Mouse (Mus musculus) C2C12 (cell line): ENCODE measurements around the gene Cntn4. TPM values are rescaled to one million over a fixed set of nuclear protein-coding genes. Genes with fewer than 3 reads are reported as not detected.

Source experiments
- H3K27me3 ChIP-seq: one replicate; pipeline ENCODE4 v1.6.1; 2011; ENCODE audit not compliant: control insufficient read depth, insufficient read depth, insufficient read length
- H3K36me3 ChIP-seq: one replicate; pipeline ENCODE4 v1.6.1; 2011; ENCODE audit not compliant: control insufficient read depth, insufficient read depth
- H3K4me3 ChIP-seq: one replicate; pipeline ENCODE4 v1.5.1; 2011; ENCODE audit warnings: mild to moderate bottlenecking, control low read depth; ENCODE audit not compliant: poor library complexity, insufficient read depth, severe bottlenecking
- H3K79me2 ChIP-seq: one replicate; pipeline ENCODE4 v1.6.1; 2011; ENCODE audit not compliant: control insufficient read depth, insufficient read depth
- H3K79me3 ChIP-seq: one replicate; pipeline ENCODE4 v1.6.1; 2011; ENCODE audit warnings: low read depth, control low read depth
- H3ac ChIP-seq: one replicate; pipeline ENCODE3; 2011; ENCODE audit warnings: low read depth; ENCODE audit not compliant: control insufficient read depth, insufficient read length
- CEBPB ChIP-seq: IDR thresholded peaks from one replicate; pipeline ENCODE4 v1.6.1; 2011; ENCODE audit warnings: low read depth, mild to moderate bottlenecking, control low read depth, moderate library complexity
- CTCF ChIP-seq: IDR thresholded peaks from one replicate; pipeline ENCODE4 v1.5.1; 2011; ENCODE audit not compliant: control insufficient read depth, insufficient read depth, insufficient read length
- FOSL1 ChIP-seq: IDR thresholded peaks from one replicate; pipeline ENCODE4 v1.8.0; 2011; ENCODE audit warnings: mild to moderate bottlenecking, low read length; ENCODE audit not compliant: poor library complexity, insufficient read depth, severe bottlenecking
- MAX ChIP-seq: IDR thresholded peaks from one replicate; pipeline ENCODE4 v1.6.1; 2011; ENCODE audit warnings: mild to moderate bottlenecking, control low read depth
- MYOD1 ChIP-seq: IDR thresholded peaks from one replicate; pipeline ENCODE4 v1.6.1; 2011; ENCODE audit warnings: low read depth; ENCODE audit not compliant: control insufficient read depth, insufficient read length
- MYOG ChIP-seq: IDR thresholded peaks from one replicate; pipeline ENCODE4 v1.6.1; 2011; ENCODE audit not compliant: control insufficient read depth, insufficient read length; ENCODE audit errors: extremely low read depth
- USF1 ChIP-seq: IDR thresholded peaks from one replicate; pipeline ENCODE4 v1.6.1; 2011; ENCODE audit warnings: low read depth, mild to moderate bottlenecking, control low read depth, moderate library complexity
- polyA plus RNA-seq: library from polyadenylated mRNA; unstranded; fragments of >200 nt; fragmentation: generic; extraction: Trizol; gene quantifications from one replicate; pipeline ENCODE4 v1.2.1, GENCODE M21; 2012; ENCODE audit warnings: missing spikeins

The Cntn4 gene
- polyA plus RNA-seq, 1 experiment: not detected

- Histone ChIP-seq H3ac (no peak overlapping the region), H3K36me3 (no peaks in the 10 kb centered on the region), H3K4me3 (no peak overlapping the region), H3K79me3 (no peaks in the 10 kb centered on the region), H3K79me2 (no peaks in the 10 kb centered on the region), H3K27me3 (no peaks in the 10 kb centered on the region)
- no peak for TF ChIP-seq CEBPB
- TF ChIP-seq MYOG: no peak
- no peak for TF ChIP-seq MAX
- TF ChIP-seq FOSL1: no peak
- no peak for TF ChIP-seq USF1
- no peak for TF ChIP-seq MYOD1
- no peak for TF ChIP-seq CTCF
Measured at GRCm38 (mm10) chr6:106441246-106441645, 763.8 kb downstream of the Cntn4 start.

GRCm38 (mm10) chr6:106454131-106454838 is 776.8 kb downstream of the Cntn4 start:
- Histone ChIP-seq H3K79me3 (no peaks in the 10 kb centered on the region), H3ac (no peak overlapping the region), H3K27me3 (no peaks in the 10 kb centered on the region), H3K79me2 (no peaks in the 10 kb centered on the region), H3K4me3 (no peak overlapping the region), H3K36me3 (no peaks in the 10 kb centered on the region)
- TF ChIP-seq MYOG: no peak

- Histone ChIP-seq H3K79me3 (no peaks in the 10 kb centered on the region), H3K36me3 (no peaks in the 10 kb centered on the region), H3ac (no peak overlapping the region), H3K4me3 (no peak overlapping the region), H3K27me3 (no peaks in the 10 kb centered on the region), H3K79me2 (no peaks in the 10 kb centered on the region)
- TF ChIP-seq MYOD1: no peak
- no peak for TF ChIP-seq FOSL1
- TF ChIP-seq CTCF: no peak
- no peak for TF ChIP-seq CEBPB
- no peak for TF ChIP-seq MYOG
- TF ChIP-seq MAX: no peak
- TF ChIP-seq USF1: no peak
Measured at GRCm38 (mm10) chr6:106455616-106456015, 778.2 kb downstream of the Cntn4 start.

- no peak overlapping the region for H3K4me3 ChIP-seq
- no peaks in the 10 kb centered on the region for H3K79me2 ChIP-seq
- no peaks in the 10 kb centered on the region for H3K27me3 ChIP-seq
- no peaks in the 10 kb centered on the region for H3K36me3 ChIP-seq
- H3ac ChIP-seq: no peak overlapping the region
- TF ChIP-seq MYOD1: no peak
- no peak for TF ChIP-seq MAX
- no peak for TF ChIP-seq USF1
- TF ChIP-seq CTCF: no peak
- H3K79me3 ChIP-seq: no peaks in the 10 kb centered on the region
Measured at GRCm38 (mm10) chr6:106458166-106458565, 780.7 kb downstream of the Cntn4 start.

- Histone ChIP-seq H3K27me3 (no peaks in the 10 kb centered on the region), H3K79me2 (no peaks in the 10 kb centered on the region), H3ac (no peak overlapping the region), H3K79me3 (no peaks in the 10 kb centered on the region), H3K36me3 (no peaks in the 10 kb centered on the region), H3K4me3 (no peak overlapping the region)
- TF ChIP-seq MYOD1 (no peak), USF1 (no peak), FOSL1 (no peak), MYOG (no peak), CTCF (no peak), MAX (no peak), CEBPB (no peak)
Measured at GRCm38 (mm10) chr6:106462403-106462802, 784.9 kb downstream of the Cntn4 start.

GRCm38 (mm10) chr6:106463857-106464256 is 786.4 kb downstream of the Cntn4 start:
- H3K27me3 ChIP-seq: no peaks in the 10 kb centered on the region
- no peaks in the 10 kb centered on the region for H3K79me3 ChIP-seq
- TF ChIP-seq CEBPB (no peak), MAX (no peak), USF1 (no peak), CTCF (no peak), MYOD1 (no peak), FOSL1 (no peak)
- no peaks in the 10 kb centered on the region for H3K36me3 ChIP-seq
- no peaks in the 10 kb centered on the region for H3K79me2 ChIP-seq
- H3ac ChIP-seq: no peak overlapping the region
- no peak overlapping the region for H3K4me3 ChIP-seq
